Mouse (Mus musculus): ENCODE results near the gene Tmprss6. TPM values are rescaled to one million over a fixed set of nuclear protein-coding genes. Genes with fewer than 3 reads are reported as not detected.

Gene Tmprss6
- total RNA-seq, 2 experiments from 2014 or later: not detected

GRCm38 (mm10) chr15:78483311-78483710, 14.9 kb upstream of the Tmprss6 start:
- DNase-seq (ENCODE audit: low spot score in 2 of 2): no peak

GRCm38 (mm10) chr15:78482518-78482917, 14.1 kb upstream of the Tmprss6 start:
- DNase-seq (ENCODE audit: low spot score in 2 of 2): no peak

DNA sequence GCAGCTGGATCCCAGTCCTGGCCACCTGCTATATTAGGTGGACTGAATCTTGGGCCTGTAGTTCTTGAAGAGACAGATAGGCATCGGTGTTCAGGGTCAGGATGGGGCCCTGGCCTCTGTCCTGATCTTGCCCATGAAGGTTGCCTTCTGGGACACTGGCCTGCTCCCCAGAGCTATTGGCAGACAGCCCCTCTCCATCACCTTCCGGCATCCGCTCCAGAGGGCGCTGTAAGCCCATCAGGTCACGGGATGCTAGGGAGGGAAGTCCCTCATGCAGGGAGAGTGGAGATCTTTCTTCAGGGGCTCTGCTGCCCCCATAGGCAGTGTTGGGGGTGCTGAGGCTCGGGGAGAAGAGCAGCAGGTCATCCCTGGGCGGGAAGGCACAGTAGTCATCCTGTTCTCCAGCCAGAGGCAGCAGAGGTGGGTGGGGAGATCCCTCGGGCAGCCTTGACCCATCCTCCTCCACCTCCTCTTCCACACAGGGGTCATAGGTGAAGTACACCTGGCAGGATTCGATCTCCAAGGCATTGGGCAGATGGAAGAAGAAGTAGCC, 13.1 kb upstream of the Tmprss6 start:
- DNase-seq (ENCODE audit: low spot score in 2 of 2): no peak

GRCm38 (mm10) chr15:78480991-78481390, 12.6 kb upstream of the Tmprss6 start:
- no peak for DNase-seq (ENCODE audit: low spot score in 2 of 2)

DNA sequence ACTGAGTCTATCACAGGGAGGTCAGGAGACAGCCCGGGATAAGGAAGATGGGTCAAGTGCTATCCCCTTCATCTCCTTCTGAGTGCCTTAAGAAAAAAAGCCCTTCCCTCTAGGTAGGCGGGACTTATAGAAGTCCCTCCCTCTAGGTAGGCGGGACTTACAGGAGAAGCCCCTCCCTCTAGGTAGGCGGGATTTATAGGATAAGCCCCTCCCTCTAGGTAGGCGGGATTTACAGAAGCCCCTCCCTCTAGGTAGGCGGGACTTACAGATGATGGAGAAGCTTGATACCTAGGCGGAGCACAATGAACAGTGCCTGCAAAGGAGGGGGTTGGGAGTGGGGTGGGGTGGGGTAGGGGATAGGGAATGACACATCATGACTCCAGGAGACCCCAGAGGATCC, 11.7 kb upstream of the Tmprss6 start:
- no peak for DNase-seq (ENCODE audit: low spot score in 2 of 2)

GRCm38 (mm10) chr15:78479470-78479869, 11.0 kb upstream of the Tmprss6 start:
- no peak for DNase-seq (ENCODE audit: low spot score in 2 of 2)

DNA sequence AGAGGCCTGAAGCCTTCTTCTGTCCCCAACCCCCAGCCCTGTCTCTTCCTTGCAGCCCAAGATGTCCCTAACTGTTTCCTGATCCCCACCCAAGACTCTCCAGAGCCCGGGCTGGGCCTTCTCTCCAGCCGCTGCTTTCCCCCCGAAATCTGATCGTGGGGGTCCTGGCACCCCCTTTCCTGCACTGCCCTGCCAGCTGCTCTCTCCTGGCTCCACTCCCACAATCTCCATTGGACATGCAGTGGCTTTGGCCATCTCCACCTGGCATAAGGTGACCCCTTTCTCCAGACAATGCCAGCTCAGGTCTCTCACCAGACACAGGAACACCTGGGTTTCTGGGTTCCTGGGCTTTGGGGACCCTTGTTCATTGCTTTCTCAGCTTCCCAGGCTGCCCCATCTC, 9.6 kb upstream of the Tmprss6 start:
- DNase-seq (ENCODE audit: low spot score in 2 of 2): no peak

DNA sequence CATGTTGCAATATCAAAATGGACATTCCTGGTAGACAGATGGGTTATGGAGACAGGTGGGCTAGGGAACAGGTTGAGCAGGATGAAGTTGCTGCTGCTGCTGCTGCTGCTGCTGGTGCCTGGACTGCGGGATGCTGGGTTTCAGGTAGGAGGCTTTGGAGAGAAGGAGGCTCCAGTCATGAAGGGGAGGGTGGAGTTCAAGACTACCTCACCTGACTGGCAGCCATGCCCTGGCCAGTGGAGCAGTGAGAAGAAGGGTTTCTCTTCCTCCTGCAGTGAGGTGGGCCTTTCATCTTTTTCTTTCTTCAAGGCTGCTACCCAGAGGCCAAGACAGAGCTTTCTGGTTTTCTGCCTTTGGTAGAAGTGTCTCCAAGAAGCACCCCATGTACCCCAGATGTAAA, 8.4 kb upstream of the Tmprss6 start:
- DNase-seq (ENCODE audit: low spot score in 2 of 2): no peak

DNA sequence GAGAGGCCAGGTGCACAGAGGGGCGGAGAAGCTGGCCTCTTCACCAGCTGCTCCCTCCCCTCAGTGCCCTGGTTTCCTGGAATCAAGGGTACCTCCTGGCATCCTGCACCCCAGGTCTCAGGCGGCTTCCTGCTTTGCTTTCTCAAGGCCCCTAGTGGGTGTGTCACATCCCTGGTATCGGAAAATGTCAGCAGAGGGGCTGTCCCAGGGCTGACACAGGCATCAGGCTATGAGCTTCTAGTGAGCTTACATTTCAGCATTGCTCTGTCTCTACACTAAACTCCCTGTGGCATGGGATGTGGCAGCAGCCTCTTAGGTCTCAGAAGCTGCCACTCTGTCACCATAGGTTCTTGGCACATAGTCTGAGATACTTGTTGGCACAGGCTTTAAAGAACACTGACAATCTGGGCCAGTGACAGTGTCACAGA, 7.2 kb upstream of the Tmprss6 start:
- no peak for DNase-seq (ENCODE audit: low spot score in 2 of 2)

GRCm38 (mm10) chr15:78473442-78473841, 5.0 kb upstream of the Tmprss6 start:
- no peak for DNase-seq (ENCODE audit: low spot score in 2 of 2)

DNA sequence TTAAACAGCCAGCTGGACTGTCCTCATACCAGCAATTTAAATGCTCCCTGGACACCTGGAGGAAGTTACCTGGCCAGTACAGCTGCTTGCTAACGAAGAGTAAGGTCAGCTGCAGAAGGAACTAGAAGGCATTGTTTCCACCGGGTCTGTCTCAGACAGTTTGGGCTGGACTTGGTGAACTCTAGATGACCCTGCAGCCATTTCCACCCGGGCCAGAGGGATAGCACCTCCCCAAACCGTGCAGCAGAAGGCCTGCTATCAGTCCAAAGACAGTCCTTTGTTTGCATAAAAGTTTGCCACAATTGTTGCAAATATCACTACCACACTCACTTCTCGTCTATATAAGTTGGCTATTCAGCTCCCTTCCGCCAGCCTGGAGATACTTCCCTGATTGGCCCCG, 3.5 kb upstream of the Tmprss6 start:
- DNase-seq (ENCODE audit: low spot score in 2 of 2): no peak

DNA sequence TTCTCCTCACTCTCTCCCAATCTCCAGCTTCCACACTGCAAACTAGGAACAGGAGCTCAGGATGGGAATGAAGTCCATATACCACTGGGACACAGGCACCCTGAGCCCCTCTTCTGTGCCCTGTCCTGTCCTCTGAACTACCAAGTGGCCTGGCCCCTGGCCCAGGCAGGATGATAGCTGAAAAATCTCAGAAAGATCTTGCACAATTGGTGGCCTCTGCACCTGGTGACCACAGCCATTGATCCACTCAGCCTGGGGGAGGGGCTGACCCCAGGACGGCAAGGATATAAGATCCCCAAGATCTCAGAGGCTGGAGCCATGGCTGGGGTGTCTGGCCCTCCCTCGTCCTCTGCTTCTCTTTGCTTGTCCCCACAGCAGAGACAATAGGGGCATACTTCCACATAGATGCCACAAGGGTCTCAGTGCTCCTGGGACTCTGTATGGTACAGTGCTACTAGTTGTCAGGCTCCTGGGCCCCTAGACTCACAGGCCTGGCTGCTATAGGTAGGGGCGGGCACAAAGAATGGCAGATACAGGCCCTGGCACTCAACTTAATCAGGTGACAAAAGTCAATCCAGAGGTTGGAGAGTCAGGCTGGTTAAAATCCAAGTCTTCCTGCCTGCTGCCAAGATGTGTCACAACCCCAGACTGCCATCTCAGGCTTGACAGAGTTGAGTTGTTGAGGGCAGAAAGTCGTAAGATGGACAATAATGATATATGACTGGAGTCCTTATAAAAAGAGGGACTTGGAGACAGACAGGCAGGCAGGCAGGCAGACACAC, 2.3 kb upstream of the Tmprss6 start:
- no peak for DNase-seq (ENCODE audit: low spot score in 2 of 2)

- no peak for DNase-seq (ENCODE audit: low spot score in 2 of 2)
Observed at GRCm38 (mm10) chr15:78467570-78467969, 864 bp downstream of the Tmprss6 start.

DNA sequence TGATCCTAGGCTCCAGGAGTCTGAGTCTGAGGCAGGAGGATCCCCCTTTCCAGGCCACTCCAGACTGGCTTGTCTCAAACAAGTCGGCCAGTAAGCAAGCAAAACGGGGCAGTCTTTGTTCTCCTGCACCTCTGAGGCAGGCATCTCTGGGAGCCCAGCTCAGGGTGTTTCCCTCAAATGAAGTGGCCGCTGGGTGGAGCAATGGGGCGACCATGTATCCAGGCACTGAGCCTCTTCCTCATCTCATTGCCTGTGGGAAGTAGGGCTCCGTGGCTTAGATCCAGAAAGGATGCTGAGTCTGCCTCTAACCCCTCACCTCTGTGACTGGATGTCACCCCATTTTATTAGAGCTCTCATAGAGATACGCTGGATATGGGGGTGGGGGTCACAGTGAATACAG, 1.6 kb downstream of the Tmprss6 start:
- DNase-seq (ENCODE audit: low spot score in 2 of 2): no peak

GRCm38 (mm10) chr15:78462981-78463380, 5.5 kb downstream of the Tmprss6 start:
- DNase-seq (ENCODE audit: low spot score in 2 of 2): no peak

- DNase-seq (ENCODE audit: low spot score in 2 of 2): no peak
Observed at GRCm38 (mm10) chr15:78457193-78457592, 11.2 kb downstream of the Tmprss6 start.

- DNase-seq (ENCODE audit: low spot score in 2 of 2): no peak
Observed at GRCm38 (mm10) chr15:78456051-78456450, 12.4 kb downstream of the Tmprss6 start.

- no peak for DNase-seq (ENCODE audit: low spot score in 2 of 2)
Observed at GRCm38 (mm10) chr15:78455168-78455567, 13.3 kb downstream of the Tmprss6 start.

DNA sequence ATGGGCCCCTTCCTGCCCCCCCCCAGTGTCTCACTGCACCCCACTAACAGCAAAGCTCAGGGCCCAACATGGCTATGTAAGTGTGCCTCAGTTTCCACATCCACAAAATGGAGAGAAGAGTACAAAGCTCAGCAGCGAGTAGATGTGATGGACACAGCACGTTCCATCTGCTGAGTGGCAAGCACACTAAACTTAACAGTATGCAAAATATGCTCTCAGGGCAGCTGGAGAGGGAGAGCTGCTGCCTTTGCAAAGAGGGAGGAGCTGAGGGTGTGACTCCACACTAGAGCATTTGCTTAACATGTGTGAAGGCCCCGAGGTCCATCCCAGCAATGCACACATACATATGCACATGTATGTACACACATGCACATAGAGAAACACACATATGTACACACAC, 15.5 kb downstream of the Tmprss6 start:
- DNase-seq (ENCODE audit: low spot score in 2 of 2): no peak

GRCm38 (mm10) chr15:78451201-78451600, 17.2 kb downstream of the Tmprss6 start:
- no peak for DNase-seq (ENCODE audit: low spot score in 2 of 2)

DNA sequence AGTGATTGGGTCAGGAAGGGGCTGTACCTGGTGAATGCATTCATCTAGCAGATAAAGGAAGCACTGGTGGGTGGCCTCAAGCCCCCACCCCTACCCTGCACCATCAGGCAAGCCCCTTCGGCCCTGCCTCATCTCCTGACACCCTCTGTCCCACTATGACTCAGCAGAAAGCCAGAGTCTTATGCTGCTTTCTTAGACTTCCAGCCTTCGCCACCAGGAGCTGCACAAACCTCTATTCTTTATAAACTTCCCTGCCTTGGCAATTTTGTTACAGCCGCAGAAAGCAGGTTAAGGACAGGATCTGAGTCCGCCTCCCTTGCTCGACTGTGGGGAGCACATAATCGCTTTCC, 18.0 kb downstream of the Tmprss6 start:
- no peak for DNase-seq (ENCODE audit: low spot score in 2 of 2)

- DNase-seq (ENCODE audit: low spot score in 2 of 2): no peak
Observed at GRCm38 (mm10) chr15:78449694-78450418, 18.6 kb downstream of the Tmprss6 start.

All from layer of hippocampus, postnatal 14 days (tissue).